Mouse (Mus musculus) heart, embryonic 14.5 days (tissue): Measurements from ENCODE around the gene Gm21972. TPM values are rescaled to one million over a fixed set of nuclear protein-coding genes. Genes with fewer than 3 reads are reported as not detected.

ENCODE experiments used
- ATAC-seq: fragments of 200-750 bp; cut with Nextera tagmentation; 2 replicates; pipeline ENCODE4 v1.8.0; 2017; ENCODE audit warnings: low read depth, moderate TSS enrichment; ENCODE audit not compliant: insufficient number of reproducible peaks, insufficient read depth, low FRiP score
- H3K27ac ChIP-seq, 2 experiments: fragments of 200-500 bp in 1 of 2; fragments of 300-500 bp in 1 of 2; sonication (generic) in 1 of 2; replicated peaks in 1 of 2; 2 replicates each; pipeline ENCODE4 v1.5.1; 2012 to 2014; ENCODE audit warnings: low read depth in 2 of 2, low read length in 2 of 2, control low read depth in 1 of 2, mild to moderate bottlenecking in 1 of 2, mixed read lengths in 1 of 2; ENCODE audit not compliant: control insufficient read depth in 1 of 2, insufficient read depth in 1 of 2
- H3K27me3 ChIP-seq: fragments of 300-500 bp; sonication (generic); 2 replicates; pipeline ENCODE4 v1.6.1; 2014; ENCODE audit warnings: mild to moderate bottlenecking, low read length, control low read depth; ENCODE audit not compliant: control insufficient read depth, insufficient read depth
- H3K36me3 ChIP-seq: fragments of 300-500 bp; sonication (generic); 2 replicates; pipeline ENCODE4 v1.6.1; 2014; ENCODE audit warnings: mild to moderate bottlenecking, control low read depth, low read length, mixed read lengths; ENCODE audit not compliant: control insufficient read depth, insufficient read depth
- H3K4me1 ChIP-seq, 2 experiments: fragments of 200-500 bp in 1 of 2; fragments of 300-500 bp in 1 of 2; sonication (generic) in 1 of 2; 2 replicates each; pipeline ENCODE4 v1.6.1; 2012 to 2014; ENCODE audit warnings: low read length in 2 of 2, control low read depth in 1 of 2, mixed read lengths in 1 of 2; ENCODE audit not compliant: control insufficient read depth in 2 of 2, insufficient read depth in 2 of 2
- H3K4me2 ChIP-seq: fragments of 300-500 bp; sonication (generic); 2 replicates; pipeline ENCODE4 v1.6.1; 2014; ENCODE audit warnings: mild to moderate bottlenecking, low read length
- H3K4me3 ChIP-seq, 2 experiments: fragments of 200-500 bp in 1 of 2; fragments of 300-500 bp in 1 of 2; sonication (generic) in 1 of 2; 2 replicates each; pipeline ENCODE4 v1.5.1; 2012 to 2014; ENCODE audit warnings: low read length in 2 of 2, mild to moderate bottlenecking in 2 of 2, control low read depth in 1 of 2, low read depth in 1 of 2, moderate library complexity in 1 of 2; ENCODE audit not compliant: control insufficient read depth in 1 of 2, insufficient read depth in 1 of 2
- H3K9ac ChIP-seq: fragments of 300-500 bp; sonication (generic); 2 replicates; pipeline ENCODE4 v1.6.1; 2014; ENCODE audit warnings: mild to moderate bottlenecking, low read length
- H3K9me3 ChIP-seq: fragments of 300-500 bp; sonication (generic); 2 replicates; pipeline ENCODE4 v1.6.1; 2016; ENCODE audit warnings: low read length, control low read depth; ENCODE audit not compliant: control insufficient read depth
- WGBS: fragments of 180-500 bp; shearing (Covaris S2); extraction: QIAGEN DNeasy Blood & Tissue Kit; methylation state at CpG from one replicate; pipeline ENCODE4 v1.1.7; 2014; 5-methylcytosine and 5-hydroxymethylcytosine counted together
- polyA plus RNA-seq: library from polyadenylated mRNA; unstranded; fragments of >200 nt; fragmentation: Nextera tagmentation; extraction: Ambion mirVana; gene quantifications from 2 replicates; pipeline ENCODE4 v1.2.1, GENCODE M21; 2014

Gm21972 gene
- polyA plus RNA-seq, 1 experiment from 2014 or later, result not detected

- Histone ChIP-seq H3K27me3 (no peaks in the 10 kb centered on the region), H3K9me3 (no peaks in the 10 kb centered on the region), H3K9ac (no peak overlapping the region), H3K4me1 (peaks cover 6 to 10% of the 10 kb centered on the region in 2 experiments; a peak in 2 of 4 replicates), H3K36me3 (no peaks in the 10 kb centered on the region), H3K27ac (no peak overlapping the region; a peak in 1 of 4 replicates), H3K4me3 (no peak overlapping the region), H3K4me2 (no peak overlapping the region)
- ATAC-seq, result no peak
- WGBS, result 52% methylated on average over 7 of the region's 7 CpGs
Observed at GRCm38 (mm10) chr1:86151376-86151775, 17.9 kb downstream of the Gm21972 start.

GRCm38 (mm10) chr1:86152618-86153017 is 19.2 kb downstream of the Gm21972 start:
- no peaks in the 10 kb centered on the region for H3K27me3 ChIP-seq
- H3K4me3 ChIP-seq, result no peak overlapping the region
- no peak overlapping the region for H3K9ac ChIP-seq
- no peak overlapping the region for H3K4me2 ChIP-seq
- 100% methylated on average over 1 of the region's 1 CpGs for WGBS
- H3K36me3 ChIP-seq, result no peaks in the 10 kb centered on the region
- ATAC-seq, result no peak
- no peaks in the 10 kb centered on the region for H3K9me3 ChIP-seq
- peaks cover 6 to 10% of the 10 kb centered on the region in 2 experiments; a peak in 2 of 4 replicates for H3K4me1 ChIP-seq
- no peak overlapping the region for H3K27ac ChIP-seq

GRCm38 (mm10) chr1:86154133-86154823 is 20.8 kb downstream of the Gm21972 start, which contains the start of gene Armc9:
Gene Armc9 (plus strand): TSS chr1:86154780.
- peak within 1 kb of the TSS; percentile 81 for H3K9ac ChIP-seq
- peaks cover 6 to 10% of the 10 kb centered on the region in 2 experiments; a peak in 2 of 4 replicates for H3K4me1 ChIP-seq
- no peaks in the 10 kb centered on the region for H3K27me3 ChIP-seq
- H3K27ac ChIP-seq, result peak within 1 kb of the TSS; percentile 87 to 89
- H3K9me3 ChIP-seq, result no peaks in the 10 kb centered on the region
- 0 out of 2 replicates have a peak, but pooled peaks cover 3% of the 10 kb centered on the region for H3K36me3 ChIP-seq
- 3% methylated on average over 40 of the region's 40 CpGs for WGBS
- ATAC-seq, result peak; percentile 98
- H3K4me3 ChIP-seq, result peak within 1 kb of the TSS; percentile 76 to 80
- peak within 1 kb of the TSS; percentile 83 for H3K4me2 ChIP-seq

GRCm38 (mm10) chr1:86154824-86155164 is 21.4 kb downstream of the Gm21972 start:
- H3K9me3 ChIP-seq, result no peaks in the 10 kb centered on the region
- H3K4me3 ChIP-seq, result peak overlapping the region; percentile 76 to 80
- 0 out of 2 replicates have a peak, but pooled peaks cover 3% of the 10 kb centered on the region for H3K36me3 ChIP-seq
- H3K9ac ChIP-seq, result peak overlapping the region; percentile 81
- WGBS, result 0% methylated on average over 18 of the region's 18 CpGs
- ATAC-seq, result no peak
- no peak overlapping the region for H3K27ac ChIP-seq
- no peaks in the 10 kb centered on the region for H3K27me3 ChIP-seq
- H3K4me1 ChIP-seq, result peaks cover 6 to 10% of the 10 kb centered on the region in 2 experiments; a peak in 2 of 4 replicates
- peak overlapping the region; percentile 83 for H3K4me2 ChIP-seq

GRCm38 (mm10) chr1:86156075-86156474 is 22.6 kb downstream of the Gm21972 start:
- no peaks in the 10 kb centered on the region for H3K9me3 ChIP-seq
- 69% methylated on average over 3 of the region's 3 CpGs for WGBS
- peaks cover 4 to 10% of the 10 kb centered on the region in 2 experiments; a peak in 2 of 4 replicates for H3K4me1 ChIP-seq
- H3K27ac ChIP-seq, result no peak overlapping the region
- H3K4me3 ChIP-seq, result no peak overlapping the region
- H3K36me3 ChIP-seq, result peaks cover 15% of the 10 kb centered on the region; the same call in 1 of the 2 replicates
- no peaks in the 10 kb centered on the region for H3K27me3 ChIP-seq
- no peak overlapping the region; the same call in 1 of the 2 replicates for H3K9ac ChIP-seq
- H3K4me2 ChIP-seq, result no peak overlapping the region
- ATAC-seq, result no peak

GRCm38 (mm10) chr1:86156595-86156994 is 23.2 kb downstream of the Gm21972 start:
- WGBS, result 72% methylated on average over 6 of the region's 6 CpGs
- Histone ChIP-seq H3K9me3 (no peaks in the 10 kb centered on the region), H3K4me2 (no peak overlapping the region), H3K36me3 (peaks cover 20% of the 10 kb centered on the region), H3K27ac (no peak overlapping the region), H3K4me1 (peaks cover 3 to 12% of the 10 kb centered on the region in 2 experiments; a peak in 2 of 4 replicates), H3K4me3 (no peak overlapping the region), H3K9ac (no peak overlapping the region), H3K27me3 (no peaks in the 10 kb centered on the region)
- no peak for ATAC-seq

GRCm38 (mm10) chr1:86160059-86160458 is 26.6 kb downstream of the Gm21972 start:
- Histone ChIP-seq H3K4me2 (no peak overlapping the region), H3K9ac (no peak overlapping the region), H3K4me3 (no peak overlapping the region), H3K27me3 (no peaks in the 10 kb centered on the region), H3K4me1 (peaks cover 0 to 6% of the 10 kb centered on the region in 2 experiments; a peak in 1 of 4 replicates), H3K36me3 (peaks cover 42% of the 10 kb centered on the region), H3K9me3 (no peaks in the 10 kb centered on the region), H3K27ac (no peak overlapping the region)
- ATAC-seq, result no peak
- WGBS, result 96% methylated on average over 6 of the region's 6 CpGs
